Mouse (Mus musculus): ENCODE measurements around the gene Rpl37a. TPM values are rescaled to one million over a fixed set of nuclear protein-coding genes. Genes with fewer than 3 reads are reported as not detected.

The Rpl37a gene
- 1,350 and 1,492 TPM in 2 replicates for polyA plus RNA-seq (2016; fragmentation: Nextera tagmentation; extraction: Ambion mirVana)

DNA sequence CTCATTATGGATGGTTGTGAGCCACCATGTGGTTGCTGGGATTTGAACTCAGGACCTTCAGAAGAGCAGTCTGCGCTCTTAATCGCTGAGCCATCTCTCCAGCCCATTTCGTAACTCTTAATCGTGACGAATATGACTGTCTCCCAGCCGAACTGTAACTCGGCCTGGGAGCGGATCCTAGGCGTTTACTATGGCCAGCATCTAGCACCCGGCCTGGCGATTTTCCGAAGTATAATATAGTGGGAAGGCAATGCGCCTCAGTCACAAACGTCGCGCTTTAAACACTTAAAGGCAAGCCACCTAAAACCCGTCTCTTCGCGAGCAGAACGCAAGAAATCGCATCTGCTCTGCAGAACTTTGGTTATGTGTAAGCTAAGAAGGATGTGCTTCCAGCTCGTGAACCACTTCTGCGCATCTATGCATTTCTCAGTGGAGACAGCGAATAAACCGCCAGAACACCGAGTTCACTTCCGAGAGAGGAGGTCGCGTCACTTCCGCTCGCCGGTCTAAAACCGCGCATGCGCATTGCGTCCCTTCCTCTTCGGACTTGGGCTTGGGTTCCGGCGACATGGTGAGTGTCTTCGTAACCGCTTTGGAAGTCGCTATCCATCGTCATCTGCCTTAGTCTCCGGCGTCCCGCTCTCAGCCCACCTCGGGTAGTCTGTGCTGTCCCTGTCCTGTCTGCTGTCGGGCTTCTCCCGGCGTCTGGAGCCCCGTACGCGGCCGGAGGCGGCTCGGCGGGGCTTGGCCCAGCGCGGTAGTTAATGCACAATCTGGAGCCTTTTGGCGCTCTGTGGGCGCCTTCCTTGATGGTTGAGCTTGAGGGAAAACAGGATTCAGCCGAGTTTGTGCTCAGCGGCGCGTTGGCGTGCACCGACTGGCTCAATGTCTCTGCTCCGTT is at the start of gene Rpl37a:
Rpl37a (plus strand) TSS at position 538 of the 901 bp plus-strand sequence.
- H3K27me3 ChIP-seq (ENCODE audit: low read depth, poor library complexity, severe bottlenecking): no peaks in the 10 kb centered on the region
- H3K4me3 ChIP-seq: peak within 1 kb of the TSS; percentile 88
- peaks cover 33% of the 10 kb centered on the region for H3K36me3 ChIP-seq
- H3K9me3 ChIP-seq (replicated peaks): no peaks in the 10 kb centered on the region
- peaks cover 12% of the 10 kb centered on the region for H3K4me1 ChIP-seq
- DNase-seq (ENCODE audit: low spot score): peak; percentile 98
- WGBS: 3% methylated on average over 68 of the region's 68 CpGs
- peak within 1 kb of the TSS; percentile 95 for H3K27ac ChIP-seq

DNA sequence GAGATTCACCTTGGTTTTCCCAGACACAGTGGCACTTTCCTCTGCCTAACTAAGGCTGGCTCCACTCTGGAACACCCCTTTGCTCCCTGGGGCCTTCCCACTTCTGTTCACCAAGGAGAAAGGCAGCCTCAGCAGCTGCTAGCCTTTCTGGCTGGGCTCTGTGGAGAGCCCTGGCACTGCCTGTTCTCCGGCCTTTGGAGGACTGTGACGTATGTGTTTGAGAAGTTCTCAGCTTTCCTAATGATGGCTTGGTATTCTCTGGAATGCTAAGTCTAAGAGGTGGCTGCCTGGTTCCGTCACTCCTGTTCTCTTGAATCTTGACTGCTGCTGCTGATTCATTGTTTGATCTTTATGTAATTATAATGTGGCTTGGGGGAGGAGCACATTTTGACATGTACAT is 38.0 kb upstream of the Rpl37a start:
- no peak for DNase-seq (ENCODE audit: low spot score)
- no peaks in the 10 kb centered on the region for H3K4me1 ChIP-seq
- H3K4me3 ChIP-seq: no peak overlapping the region

DNA sequence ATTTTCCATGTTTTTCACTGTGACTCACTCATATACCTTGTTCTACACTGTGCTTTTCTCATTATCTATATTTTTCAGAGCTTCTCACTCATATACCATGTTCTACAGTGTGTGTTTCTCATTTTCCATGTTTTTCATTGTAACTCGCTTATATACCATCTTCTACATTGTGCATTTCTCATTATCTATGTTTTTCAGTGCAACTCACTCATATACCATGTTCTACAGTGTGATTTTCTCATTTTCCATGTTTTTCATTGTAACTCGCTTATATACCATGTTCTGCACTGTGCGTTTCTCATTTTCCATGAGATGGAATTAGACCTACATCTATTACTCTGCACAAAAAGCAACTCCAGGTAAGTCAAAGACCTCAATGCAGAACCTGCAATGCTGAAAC is 14.8 kb upstream of the Rpl37a start:
- Histone ChIP-seq H3K27ac (no peak overlapping the region), H3K36me3 (no peaks in the 10 kb centered on the region), H3K9me3 (replicated peaks) (no peaks in the 10 kb centered on the region), H3K4me1 (no peaks in the 10 kb centered on the region), H3K27me3 (ENCODE audit: low read depth, poor library complexity, severe bottlenecking) (no peaks in the 10 kb centered on the region), H3K4me3 (no peak overlapping the region)
- DNase-seq (ENCODE audit: low spot score): no peak
- 56% methylated on average over 3 of the region's 3 CpGs for WGBS

More for the DNA sequence above, 38.0 kb upstream of the Rpl37a start:
- H3K27ac ChIP-seq: no peak overlapping the region
- H3K36me3 ChIP-seq: no peaks in the 10 kb centered on the region
- whole genome bisulfite sequencing: 52% methylated on average over 3 of the region's 3 CpGs
- H3K27me3 ChIP-seq (ENCODE audit: low read depth, poor library complexity, severe bottlenecking): no peaks in the 10 kb centered on the region
- H3K9me3 ChIP-seq (replicated peaks): no peaks in the 10 kb centered on the region

DNA sequence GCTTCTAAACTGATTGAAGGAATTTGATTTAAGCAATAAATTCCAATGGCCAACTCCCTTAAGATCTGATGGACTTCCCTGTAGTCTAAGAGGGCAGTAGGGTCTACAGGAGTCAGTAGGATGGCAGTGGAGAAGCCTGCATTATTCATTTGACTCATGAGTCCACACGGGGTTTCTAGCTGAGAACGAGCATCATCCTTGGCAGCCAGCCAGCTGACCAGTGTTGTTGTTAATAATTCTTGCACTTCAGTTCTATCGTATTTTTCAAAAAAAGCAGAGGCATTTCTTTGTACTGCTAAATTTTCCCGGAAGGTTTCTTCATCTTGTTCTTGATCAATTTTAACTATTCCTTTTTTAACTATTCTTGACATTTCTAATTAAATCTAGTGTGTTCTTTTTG is 12.4 kb upstream of the Rpl37a start:
- 93% methylated on average over 4 of the region's 4 CpGs for WGBS
- DNase-seq (ENCODE audit: low spot score): no peak
- no peaks in the 10 kb centered on the region for H3K36me3 ChIP-seq

DNA sequence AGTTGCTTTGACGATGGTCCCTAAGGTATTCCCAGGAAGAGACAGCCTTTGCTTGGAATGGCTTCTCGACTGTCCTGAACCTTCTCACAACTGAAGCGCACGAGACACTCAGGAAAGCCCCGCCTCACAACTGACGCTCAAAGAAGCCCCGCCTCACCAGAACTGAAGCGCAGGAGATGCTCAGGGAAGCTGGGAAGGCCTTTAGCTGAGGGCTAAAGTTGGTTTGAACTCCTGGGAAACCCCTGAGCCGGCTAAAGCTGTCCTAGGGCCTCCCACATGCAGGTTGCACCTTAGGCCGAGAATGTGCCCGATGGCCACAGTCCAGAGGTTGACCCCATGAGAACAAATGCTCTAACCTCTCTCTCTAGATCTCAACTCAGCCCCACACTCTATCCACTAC is 10.6 kb upstream of the Rpl37a start, which contains the start of gene Ankar:
Ankar (minus strand) TSS at position 101 of the 400 bp plus-strand sequence.
- H3K4me3 ChIP-seq: no peak within 1 kb of the TSS
- DNase-seq (ENCODE audit: low spot score): no peak
- H3K36me3 ChIP-seq: no peaks in the 10 kb centered on the region
- H3K27me3 ChIP-seq (ENCODE audit: low read depth, poor library complexity, severe bottlenecking): no peaks in the 10 kb centered on the region
- H3K27ac ChIP-seq: no peak within 1 kb of the TSS
- H3K4me1 ChIP-seq: no peaks in the 10 kb centered on the region
- WGBS: 78% methylated on average over 11 of the region's 11 CpGs
- no peaks in the 10 kb centered on the region for H3K9me3 ChIP-seq (replicated peaks)

More for the DNA sequence above, 12.4 kb upstream of the Rpl37a start:
- no peaks in the 10 kb centered on the region for H3K4me1 ChIP-seq
- no peak overlapping the region for H3K4me3 ChIP-seq
- H3K9me3 ChIP-seq (replicated peaks): no peaks in the 10 kb centered on the region
- no peaks in the 10 kb centered on the region for H3K27me3 ChIP-seq (ENCODE audit: low read depth, poor library complexity, severe bottlenecking)
- no peak overlapping the region for H3K27ac ChIP-seq

DNA sequence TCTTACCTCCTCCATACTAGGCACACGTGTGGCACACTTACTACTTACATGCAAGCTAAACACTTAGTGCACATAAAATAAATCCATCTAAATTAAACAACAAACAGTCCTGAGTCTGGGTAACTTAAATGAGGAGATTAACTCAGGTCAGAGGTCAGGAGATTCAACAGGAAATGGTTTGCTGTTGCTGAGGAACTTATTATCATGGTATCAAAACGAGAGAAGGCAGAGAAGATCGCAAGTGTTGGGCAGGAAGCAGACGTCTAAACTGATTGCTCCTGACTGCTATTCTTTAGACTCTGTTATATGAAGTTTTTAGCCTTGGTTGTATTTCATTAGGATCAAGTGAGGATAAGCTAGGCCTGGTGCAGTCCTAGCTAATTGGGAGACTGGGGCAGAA is 3.6 kb upstream of the Rpl37a start:
- WGBS: 51% methylated on average over 4 of the region's 4 CpGs
- H3K36me3 ChIP-seq: peaks cover 1% of the 10 kb centered on the region
- H3K4me3 ChIP-seq: no peak overlapping the region
- no peaks in the 10 kb centered on the region for H3K9me3 ChIP-seq (replicated peaks)
- no peaks in the 10 kb centered on the region for H3K27me3 ChIP-seq (ENCODE audit: low read depth, poor library complexity, severe bottlenecking)
- H3K27ac ChIP-seq: no peak overlapping the region
- DNase-seq (ENCODE audit: low spot score): no peak
- peaks cover 5% of the 10 kb centered on the region for H3K4me1 ChIP-seq

DNA sequence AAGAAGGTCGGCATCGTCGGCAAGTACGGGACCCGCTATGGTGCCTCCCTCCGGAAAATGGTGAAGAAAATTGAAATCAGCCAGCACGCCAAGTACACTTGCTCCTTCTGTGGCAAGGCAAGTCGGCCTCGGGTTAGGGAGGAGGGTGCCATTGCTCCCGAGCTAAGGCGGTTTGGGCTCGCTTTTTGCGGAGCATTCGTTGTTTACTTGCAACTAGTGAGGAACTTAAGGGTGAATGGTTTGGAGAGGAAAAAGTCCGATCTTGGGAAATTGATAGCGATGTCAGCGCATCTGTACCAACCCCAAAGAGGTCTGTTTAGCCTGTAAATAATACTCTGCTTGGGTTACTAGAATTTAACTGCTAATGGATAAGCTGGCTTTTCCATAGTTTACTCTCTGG is 594 bp downstream of the Rpl37a start:
- H3K27ac ChIP-seq: peak overlapping the region; percentile 95
- H3K4me3 ChIP-seq: peak overlapping the region; percentile 88
- 2% methylated on average over 17 of the region's 17 CpGs for WGBS

DNA sequence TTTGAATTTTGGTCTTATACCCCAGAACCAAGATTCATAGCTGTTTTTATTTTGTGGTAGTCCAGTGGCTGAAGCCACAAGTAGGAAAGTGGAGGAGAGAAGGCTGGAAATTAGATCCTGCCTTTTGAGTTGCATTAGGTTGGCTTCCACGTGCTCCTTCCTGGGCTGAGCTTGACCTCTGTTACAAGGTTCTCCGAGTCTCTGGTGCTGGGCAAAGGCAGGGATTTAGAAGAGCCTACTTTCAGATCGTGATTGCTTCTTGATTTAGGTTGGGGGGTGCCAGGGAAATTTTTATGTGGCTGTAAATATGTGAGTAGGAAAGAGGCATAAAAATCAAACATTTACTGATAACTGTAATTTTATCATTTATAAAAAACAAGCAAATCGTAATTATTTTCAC is 3.5 kb downstream of the Rpl37a start:
- 77% methylated on average over 4 of the region's 4 CpGs for WGBS
- Histone ChIP-seq H3K36me3 (peaks cover 33% of the 10 kb centered on the region), H3K27me3 (ENCODE audit: low read depth, poor library complexity, severe bottlenecking) (no peaks in the 10 kb centered on the region), H3K9me3 (replicated peaks) (no peaks in the 10 kb centered on the region), H3K4me1 (peaks cover 12% of the 10 kb centered on the region), H3K4me3 (no peak overlapping the region), H3K27ac (no peak overlapping the region)
- no peak for DNase-seq (ENCODE audit: low spot score)

More for the DNA sequence above, 594 bp downstream of the Rpl37a start:
- Histone ChIP-seq H3K27me3 (ENCODE audit: low read depth, poor library complexity, severe bottlenecking) (no peaks in the 10 kb centered on the region), H3K4me1 (peaks cover 12% of the 10 kb centered on the region), H3K9me3 (replicated peaks) (no peaks in the 10 kb centered on the region), H3K36me3 (peaks cover 33% of the 10 kb centered on the region)
- DNase-seq (ENCODE audit: low spot score): no peak

DNA sequence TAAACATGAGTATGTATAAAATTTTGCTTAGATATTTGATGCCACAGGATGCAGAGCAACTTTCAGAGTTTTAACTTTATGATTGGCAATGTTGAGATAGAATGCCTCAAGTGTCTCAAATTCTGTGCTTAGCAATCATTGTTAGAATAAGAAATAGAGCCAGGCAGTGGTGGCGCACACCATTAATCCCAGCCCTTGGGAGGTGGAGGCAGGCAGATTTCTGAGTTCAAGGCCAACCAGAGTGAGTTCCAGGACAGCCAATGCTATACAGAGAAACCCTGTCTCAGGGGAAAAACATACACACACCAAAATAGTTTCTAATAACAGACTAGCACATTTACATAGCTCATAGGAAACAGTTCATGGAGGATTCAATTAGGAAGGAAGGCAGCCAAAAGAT is 4.0 kb downstream of the Rpl37a start:
- Histone ChIP-seq H3K9me3 (replicated peaks) (no peaks in the 10 kb centered on the region), H3K36me3 (peaks cover 33% of the 10 kb centered on the region), H3K27ac (no peak overlapping the region), H3K27me3 (ENCODE audit: low read depth, poor library complexity, severe bottlenecking) (no peaks in the 10 kb centered on the region), H3K4me1 (peaks cover 13% of the 10 kb centered on the region), H3K4me3 (no peak overlapping the region)
- 95% methylated on average over 1 of the region's 1 CpGs for WGBS
- DNase-seq (ENCODE audit: low spot score): no peak

DNA sequence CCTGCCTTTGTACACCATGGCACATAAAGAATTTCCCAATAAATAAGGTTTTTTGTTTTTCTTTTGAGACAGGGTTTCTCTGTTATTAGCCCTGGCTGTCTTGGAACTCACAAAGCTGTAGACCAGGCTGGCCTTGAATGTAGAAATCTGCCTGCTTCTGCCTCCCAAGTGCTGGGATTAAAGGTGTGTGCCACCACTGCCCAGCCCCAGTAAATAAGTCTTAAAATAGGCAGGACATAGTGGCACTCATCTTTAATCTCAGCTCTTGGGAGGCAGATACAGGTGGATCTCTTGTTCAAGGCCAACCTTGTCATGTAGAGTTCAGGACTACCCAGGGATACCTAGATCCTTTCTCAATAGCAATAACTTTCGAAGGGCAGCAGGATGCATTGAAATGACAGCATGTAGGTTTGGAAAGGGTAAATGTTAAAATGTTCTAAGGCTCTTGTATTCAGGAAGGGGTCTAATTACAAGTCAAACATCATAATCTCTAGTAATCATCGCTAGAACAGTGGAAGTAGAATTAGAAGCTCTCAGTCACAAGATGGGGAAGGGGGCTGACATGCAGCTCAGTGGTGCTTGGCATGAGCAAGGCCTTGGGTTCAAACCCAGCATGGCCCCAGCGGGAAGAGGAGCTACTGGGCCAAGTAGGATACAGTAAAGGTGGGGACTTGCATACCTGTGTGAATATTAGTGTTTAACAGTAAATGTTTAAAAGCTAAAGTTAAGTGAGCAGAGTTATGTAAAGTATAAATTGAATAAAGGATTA is 4.7 kb downstream of the Rpl37a start:
- H3K9me3 ChIP-seq (replicated peaks): no peaks in the 10 kb centered on the region
- no peak overlapping the region for H3K4me3 ChIP-seq
- H3K4me1 ChIP-seq: peaks cover 19% of the 10 kb centered on the region
- DNase-seq (ENCODE audit: low spot score): no peak
- WGBS: 78% methylated on average over 3 of the region's 3 CpGs
- no peak overlapping the region for H3K27ac ChIP-seq
- peaks cover 36% of the 10 kb centered on the region for H3K36me3 ChIP-seq
- no peaks in the 10 kb centered on the region for H3K27me3 ChIP-seq (ENCODE audit: low read depth, poor library complexity, severe bottlenecking)

DNA sequence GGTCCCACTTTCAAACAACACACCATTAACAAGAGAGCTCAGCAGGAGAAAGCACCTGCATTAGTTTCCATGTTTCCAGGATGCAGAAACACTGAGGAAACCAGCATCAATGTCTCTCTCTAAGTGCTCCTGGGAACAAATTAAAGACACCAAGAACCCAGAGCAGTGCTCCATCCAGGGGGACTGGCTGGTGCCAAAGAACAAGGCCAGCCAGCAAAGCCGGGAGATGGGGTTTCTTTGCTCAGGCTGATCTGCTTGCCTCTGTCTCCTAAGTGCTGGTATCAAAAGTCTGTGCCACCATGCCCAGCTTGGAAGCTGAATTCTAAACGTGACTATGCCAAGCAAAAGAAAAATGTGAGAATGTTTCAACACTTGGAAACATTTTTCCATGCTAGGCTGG is 5.3 kb downstream of the Rpl37a start:
- 62% methylated on average over 2 of the region's 2 CpGs for WGBS
- H3K9me3 ChIP-seq (replicated peaks): no peaks in the 10 kb centered on the region
- no peak overlapping the region for H3K27ac ChIP-seq
- H3K27me3 ChIP-seq (ENCODE audit: low read depth, poor library complexity, severe bottlenecking): no peaks in the 10 kb centered on the region
- DNase-seq (ENCODE audit: low spot score): no peak
- H3K4me1 ChIP-seq: peaks cover 19% of the 10 kb centered on the region
- H3K36me3 ChIP-seq: peaks cover 36% of the 10 kb centered on the region
- no peak overlapping the region for H3K4me3 ChIP-seq

DNA sequence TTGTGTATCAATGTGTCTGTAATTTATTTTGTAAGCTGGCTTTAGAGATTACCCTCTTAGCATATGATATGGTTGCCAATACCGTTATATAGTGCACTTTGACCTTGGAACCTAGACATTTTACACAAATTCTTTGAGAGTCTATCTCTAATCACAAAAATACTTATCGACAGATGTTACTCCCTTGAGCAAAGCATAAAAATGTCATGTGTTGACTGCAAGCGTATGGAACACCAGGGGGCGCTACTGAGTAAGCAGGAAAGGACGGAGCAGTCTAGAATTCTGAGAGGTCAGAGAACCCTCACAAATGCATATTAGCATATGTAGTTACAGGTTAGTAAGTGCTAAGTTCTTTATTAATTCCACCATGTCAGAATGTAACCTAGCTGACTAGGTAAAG is 5.8 kb downstream of the Rpl37a start:
- DNase-seq (ENCODE audit: low spot score): peak; percentile 88
- Histone ChIP-seq H3K27ac (no peak overlapping the region), H3K4me3 (no peak overlapping the region), H3K4me1 (peaks cover 19% of the 10 kb centered on the region), H3K36me3 (peaks cover 36% of the 10 kb centered on the region), H3K9me3 (replicated peaks) (no peaks in the 10 kb centered on the region), H3K27me3 (ENCODE audit: low read depth, poor library complexity, severe bottlenecking) (no peaks in the 10 kb centered on the region)
- WGBS: 13% methylated on average over 5 of the region's 5 CpGs

DNA sequence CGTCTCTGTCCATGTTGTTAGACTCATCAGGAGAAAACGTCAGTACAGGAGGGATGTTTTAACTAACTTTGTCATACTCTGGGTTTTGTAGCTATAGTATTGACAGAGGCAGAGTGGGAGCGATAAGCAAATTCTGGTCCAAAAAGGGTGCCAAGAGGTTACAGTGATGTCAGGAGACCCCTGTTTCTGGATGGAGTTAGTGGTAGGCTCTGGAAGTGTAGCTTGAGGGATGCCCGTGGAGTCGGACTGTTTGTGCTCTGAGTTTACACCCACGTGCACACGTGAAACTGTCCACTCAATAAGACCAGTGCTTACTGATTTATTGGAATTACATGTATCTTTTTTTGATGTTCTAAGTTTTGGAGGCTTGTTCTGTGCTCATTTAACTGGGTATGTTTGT is 6.5 kb downstream of the Rpl37a start:
- Histone ChIP-seq H3K4me1 (peaks cover 14% of the 10 kb centered on the region), H3K4me3 (no peak overlapping the region), H3K27me3 (ENCODE audit: low read depth, poor library complexity, severe bottlenecking) (no peaks in the 10 kb centered on the region), H3K27ac (no peak overlapping the region), H3K9me3 (replicated peaks) (no peaks in the 10 kb centered on the region), H3K36me3 (peaks cover 34% of the 10 kb centered on the region)
- 92% methylated on average over 7 of the region's 7 CpGs for WGBS
- DNase-seq (ENCODE audit: low spot score): no peak

Measured in limb, embryonic 10.5 days (tissue).